Mouse (Mus musculus): ENCODE data around the gene Haus2.

DNA sequence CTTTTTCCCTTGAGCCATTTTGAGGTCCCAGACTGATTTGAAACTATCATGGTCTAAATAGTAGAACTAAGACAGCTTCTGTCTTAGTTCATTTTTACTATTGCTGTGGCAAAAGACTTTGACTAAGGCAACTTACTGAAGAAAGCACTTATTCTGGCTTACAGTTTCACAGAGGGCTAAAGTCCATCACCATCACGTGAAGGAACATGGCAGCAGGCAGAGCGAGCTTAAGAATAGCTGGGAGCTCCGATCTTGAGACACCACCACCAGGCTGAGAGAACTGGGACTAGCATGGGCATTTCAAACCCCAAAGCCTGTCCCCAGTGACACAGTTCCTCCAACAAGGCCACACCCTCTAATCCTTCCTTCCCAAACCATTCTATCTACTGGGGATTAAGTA is 38.1 kb upstream of the Haus2 start:
- no peak for TF ChIP-seq CTCF (IDR thresholded peaks at IDR 0.05)
- no peak for TF ChIP-seq EP300 (IDR thresholded peaks at IDR 0.05)
